Mouse (Mus musculus): Measurements from ENCODE around the gene Fry. TPM values are rescaled to one million over a fixed set of nuclear protein-coding genes. Genes with fewer than 3 reads are reported as not detected.
A peak's percentile ranks its signal among the peaks of the same experiment; 100 is the strongest.

Fry gene
- polyA plus RNA-seq, 1 experiment from 2014 or later, result 3.2 TPM

DNA sequence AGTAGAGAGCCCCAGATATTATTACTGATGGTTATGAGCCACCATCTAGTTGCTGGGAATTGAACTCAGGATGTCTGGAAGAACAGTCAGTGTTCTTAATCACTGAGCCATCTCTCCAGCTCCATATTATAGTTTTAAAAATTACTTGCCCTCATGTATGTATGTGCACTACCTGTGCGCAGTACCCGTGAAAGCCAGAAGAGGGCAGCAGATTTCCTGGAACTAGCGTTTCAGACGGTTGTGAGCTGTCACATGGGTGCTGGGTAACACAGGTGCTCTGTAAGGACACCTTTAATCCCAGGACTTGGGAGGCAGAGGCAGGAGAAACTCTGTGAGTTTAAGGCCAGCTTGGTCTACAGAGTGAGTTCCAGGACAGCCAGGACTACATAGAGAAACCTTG lies 111.3 kb downstream of the Fry start:
- H3K36me3 ChIP-seq (replicated peaks; ENCODE audit: insufficient read depth, low read length), result no peaks in the 10 kb centered on the region
- 85% methylated on average over 4 of the region's 4 CpGs for WGBS (ENCODE audit: insufficient replicate concordance)
- H3K4me2 ChIP-seq (ENCODE audit: low read depth, low read length), result no peak overlapping the region
- TF ChIP-seq CTCF (IDR thresholded peaks at IDR 0.05; ENCODE audit: low read depth), result peak; percentile 51
- TF ChIP-seq EP300 (IDR thresholded peaks at IDR 0.05; ENCODE audit: low read depth), result no peak
- no peak for ATAC-seq
- DNase-seq, result no peak
- H3K27ac ChIP-seq (ENCODE audit: low read depth), result no peak overlapping the region
- peaks cover 3% of the 10 kb centered on the region for H3K9me3 ChIP-seq (ENCODE audit: low read length)
- no peaks in the 10 kb centered on the region; the same call in 1 of the 2 replicates for H3K4me1 ChIP-seq (ENCODE audit: insufficient read depth)
- H3K27me3 ChIP-seq (ENCODE audit: insufficient read depth, low read length), result no peaks in the 10 kb centered on the region
- H3K4me3 ChIP-seq (ENCODE audit: low read depth, low read length), result no peak overlapping the region
- no peak overlapping the region for H3K9ac ChIP-seq (replicated peaks)

DNA sequence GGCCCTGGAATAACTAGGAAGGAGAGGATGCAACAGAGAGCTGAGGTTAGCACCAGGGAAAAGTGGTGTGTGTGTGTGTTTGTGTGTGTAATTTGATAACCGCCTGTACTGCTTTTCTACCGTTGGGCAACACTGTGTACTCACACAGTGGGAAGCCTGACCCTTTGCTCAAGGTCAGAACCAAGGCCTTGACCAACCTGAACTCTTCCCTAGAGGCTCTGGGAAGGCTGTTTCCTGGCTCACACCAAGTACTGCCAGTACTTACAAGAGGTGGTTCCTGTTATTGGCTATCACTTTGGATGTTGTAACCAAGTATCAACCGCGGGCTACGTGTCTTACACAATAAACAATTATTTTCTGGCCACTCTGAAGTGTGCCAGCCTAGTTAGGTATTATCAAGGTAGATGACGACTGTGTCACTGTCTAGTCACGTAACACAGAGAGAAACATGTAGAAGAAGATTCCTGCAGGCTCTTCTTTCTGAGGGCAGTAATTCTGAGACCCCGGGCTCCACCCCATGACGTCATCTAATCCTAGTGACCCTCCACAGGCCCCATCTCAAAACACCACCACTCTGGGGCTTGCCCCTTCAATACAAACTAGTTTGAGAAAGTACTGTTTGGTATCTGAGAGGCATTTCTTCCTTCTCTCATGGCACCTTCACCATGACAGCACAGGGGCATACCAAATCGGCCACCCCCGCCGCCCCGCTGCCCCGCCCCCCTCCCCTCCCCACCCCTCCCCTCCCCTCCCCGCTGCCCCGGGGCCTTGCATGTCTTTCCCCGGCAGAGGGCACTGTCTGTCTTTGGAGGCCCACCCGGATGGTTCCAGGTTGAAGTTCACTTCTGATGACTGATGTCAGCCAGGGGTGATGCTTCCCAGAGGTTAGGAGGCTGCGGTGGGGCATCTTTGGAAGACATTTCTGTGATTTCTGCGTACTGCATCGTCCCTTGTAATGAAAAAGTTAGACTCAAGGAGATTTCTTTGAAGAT lies 114.0 kb downstream of the Fry start:
- WGBS (ENCODE audit: insufficient replicate concordance), result 22% methylated on average over 19 of the region's 21 CpGs
- Histone ChIP-seq H3K9ac (replicated peaks) (no peak overlapping the region), H3K27ac (ENCODE audit: low read depth) (peak overlapping the region; percentile 83), H3K27me3 (ENCODE audit: insufficient read depth, low read length) (no peaks in the 10 kb centered on the region), H3K9me3 (ENCODE audit: low read length) (peaks cover 5% of the 10 kb centered on the region), H3K36me3 (replicated peaks; ENCODE audit: insufficient read depth, low read length) (no peaks in the 10 kb centered on the region), H3K4me3 (ENCODE audit: low read depth, low read length) (0 out of 2 replicates have a peak overlapping the region, but pooled peaks have one; percentile 15), H3K4me1 (ENCODE audit: insufficient read depth) (no peaks in the 10 kb centered on the region; the same call in 1 of the 2 replicates), H3K4me2 (ENCODE audit: low read depth, low read length) (peak overlapping the region; percentile 52)
- DNase-seq (peak; percentile 71), ATAC-seq (peak; percentile 94)
- peak; percentile 44; the same call in 1 of the 2 replicates for TF ChIP-seq EP300 (IDR thresholded peaks at IDR 0.05; ENCODE audit: low read depth)
- TF ChIP-seq CTCF (IDR thresholded peaks at IDR 0.05; ENCODE audit: low read depth), result peak; percentile 39

DNA sequence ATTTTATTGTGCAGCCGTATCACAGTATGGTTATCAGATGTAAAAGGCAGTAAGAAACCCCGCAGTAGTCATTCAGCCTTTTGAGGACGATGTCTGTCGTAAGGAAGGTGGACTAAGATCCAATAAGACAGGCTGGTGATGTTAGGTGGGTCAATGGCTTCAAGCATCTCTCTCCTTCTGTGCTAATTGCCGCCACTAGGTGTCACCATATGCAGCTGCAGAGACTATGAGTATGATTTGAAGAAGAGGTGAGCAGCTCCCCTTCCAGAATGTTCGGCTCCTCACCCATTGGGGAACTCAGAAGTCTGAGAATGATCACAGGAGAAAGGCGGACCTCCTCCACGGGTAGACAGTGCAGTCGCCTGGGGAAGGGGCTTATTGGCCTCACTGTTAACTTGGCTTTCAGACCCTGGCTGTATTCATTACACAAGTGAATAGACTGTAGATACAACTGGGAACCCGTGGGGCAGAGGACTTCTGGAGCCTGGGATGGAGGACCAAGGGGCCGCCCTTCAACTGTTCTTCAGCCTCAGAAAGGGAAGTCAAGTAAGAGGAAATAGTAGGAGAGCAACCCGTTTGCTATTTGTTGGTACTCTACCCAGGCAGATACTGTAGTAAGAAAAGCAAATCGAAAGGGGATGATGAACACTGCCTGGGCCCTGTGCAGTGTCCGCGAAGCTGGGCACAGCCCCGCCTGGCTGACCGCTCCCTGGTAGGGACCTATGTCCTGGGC lies 114.9 kb downstream of the Fry start:
- H3K36me3 ChIP-seq (replicated peaks; ENCODE audit: insufficient read depth, low read length), result no peaks in the 10 kb centered on the region
- peak overlapping the region; percentile 83 for H3K27ac ChIP-seq (ENCODE audit: low read depth)
- no peaks in the 10 kb centered on the region for H3K27me3 ChIP-seq (ENCODE audit: insufficient read depth, low read length)
- peak; percentile 58 for DNase-seq
- no peaks in the 10 kb centered on the region; the same call in 1 of the 2 replicates for H3K4me1 ChIP-seq (ENCODE audit: insufficient read depth)
- H3K9me3 ChIP-seq (ENCODE audit: low read length), result peaks cover 5% of the 10 kb centered on the region
- no peak overlapping the region; the same call in 1 of the 2 replicates for H3K4me2 ChIP-seq (ENCODE audit: low read depth, low read length)
- H3K4me3 ChIP-seq (ENCODE audit: low read depth, low read length), result no peak overlapping the region
- peak; percentile 35; the same call in 1 of the 2 replicates for ATAC-seq
- TF ChIP-seq CTCF (IDR thresholded peaks at IDR 0.05; ENCODE audit: low read depth), result peak; percentile 88
- TF ChIP-seq EP300 (IDR thresholded peaks at IDR 0.05; ENCODE audit: low read depth), result no peak
- WGBS (ENCODE audit: insufficient replicate concordance), result 43% methylated on average over 17 of the region's 17 CpGs
- no peak overlapping the region for H3K9ac ChIP-seq (replicated peaks)

DNA sequence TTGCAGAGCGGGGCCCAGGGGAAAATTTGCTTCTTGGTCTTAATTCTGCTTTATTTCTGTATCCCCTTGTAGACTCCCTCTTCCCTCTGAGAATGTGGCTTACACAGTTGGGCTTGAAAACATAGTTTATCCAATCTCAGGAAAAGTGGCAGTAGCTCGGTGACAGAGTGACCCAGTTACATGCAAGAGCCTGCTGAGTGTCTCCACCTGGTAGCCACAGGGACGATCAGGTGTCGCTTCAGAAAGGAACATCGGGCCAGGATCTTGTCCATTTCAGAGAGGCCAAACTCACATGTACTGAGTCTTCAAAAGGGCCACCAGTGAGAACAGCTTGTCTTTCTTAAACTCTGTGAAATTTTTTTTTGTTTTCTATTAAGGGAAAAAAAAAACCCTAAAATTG lies 117.5 kb downstream of the Fry start:
- no peak overlapping the region for H3K27ac ChIP-seq (ENCODE audit: low read depth)
- no peak overlapping the region for H3K4me2 ChIP-seq (ENCODE audit: low read depth, low read length)
- peaks cover 2% of the 10 kb centered on the region; the same call in 1 of the 2 replicates for H3K9me3 ChIP-seq (ENCODE audit: low read length)
- no peak for DNase-seq
- H3K9ac ChIP-seq (replicated peaks), result no peak overlapping the region
- no peak for ATAC-seq
- H3K4me3 ChIP-seq (ENCODE audit: low read depth, low read length), result no peak overlapping the region
- H3K36me3 ChIP-seq (replicated peaks; ENCODE audit: insufficient read depth, low read length), result no peaks in the 10 kb centered on the region
- WGBS (ENCODE audit: insufficient replicate concordance), result 84% methylated on average over 5 of the region's 5 CpGs
- H3K27me3 ChIP-seq (ENCODE audit: insufficient read depth, low read length), result no peaks in the 10 kb centered on the region
- H3K4me1 ChIP-seq (ENCODE audit: insufficient read depth), result no peaks in the 10 kb centered on the region; the same call in 1 of the 2 replicates
- TF ChIP-seq CTCF (IDR thresholded peaks at IDR 0.05; ENCODE audit: low read depth) (no peak), EP300 (IDR thresholded peaks at IDR 0.05; ENCODE audit: low read depth) (no peak)

DNA sequence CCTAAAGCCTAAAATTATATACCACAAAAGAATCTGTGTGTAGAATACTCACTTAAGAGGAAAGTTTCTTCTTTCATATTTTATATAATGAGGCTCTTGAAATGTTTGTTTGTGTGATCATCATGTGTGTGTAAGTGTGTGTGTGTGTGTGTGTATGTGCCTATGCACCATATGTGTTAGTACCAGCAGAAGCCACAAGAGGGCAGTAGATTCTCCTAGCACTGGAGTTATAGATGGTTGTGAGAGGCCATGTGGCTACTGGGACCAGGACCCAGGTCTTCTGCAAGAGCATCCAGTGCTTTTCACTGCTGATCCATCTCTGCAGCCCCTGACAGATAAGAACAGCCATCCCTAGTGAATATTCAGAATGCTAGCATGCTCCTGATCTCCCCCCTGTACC lies 118.2 kb downstream of the Fry start:
- Histone ChIP-seq H3K36me3 (replicated peaks; ENCODE audit: insufficient read depth, low read length) (no peaks in the 10 kb centered on the region), H3K4me1 (ENCODE audit: insufficient read depth) (no peaks in the 10 kb centered on the region; the same call in 1 of the 2 replicates), H3K9ac (replicated peaks) (no peak overlapping the region), H3K27ac (ENCODE audit: low read depth) (no peak overlapping the region), H3K4me2 (ENCODE audit: low read depth, low read length) (no peak overlapping the region), H3K9me3 (ENCODE audit: low read length) (peaks cover 2% of the 10 kb centered on the region; the same call in 1 of the 2 replicates), H3K27me3 (ENCODE audit: insufficient read depth, low read length) (no peaks in the 10 kb centered on the region), H3K4me3 (ENCODE audit: low read depth, low read length) (no peak overlapping the region)
- ATAC-seq (no peak), DNase-seq (no peak)
- TF ChIP-seq CTCF (IDR thresholded peaks at IDR 0.05; ENCODE audit: low read depth) (peak; percentile 28), EP300 (IDR thresholded peaks at IDR 0.05; ENCODE audit: low read depth) (no peak)

DNA sequence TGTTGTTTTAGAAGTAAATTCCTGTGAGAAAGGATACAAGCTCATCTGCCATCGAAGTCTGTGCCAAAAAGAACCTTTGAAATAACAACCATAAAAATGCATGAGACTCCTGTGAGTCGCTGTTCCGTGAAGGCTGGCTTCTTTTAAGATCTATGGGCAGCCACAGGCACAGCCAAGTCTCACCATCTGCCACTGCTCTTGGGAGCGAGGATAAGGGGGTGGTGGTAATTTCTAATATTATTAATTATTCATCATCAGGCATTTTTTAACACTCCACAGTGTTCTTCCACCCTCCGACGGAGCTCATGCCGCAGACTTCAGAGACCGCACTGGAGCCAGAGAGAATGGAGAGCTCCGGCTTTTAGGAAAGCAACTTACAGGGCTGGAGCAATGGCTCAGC lies 123.2 kb downstream of the Fry start:
- no peaks in the 10 kb centered on the region for H3K4me1 ChIP-seq (ENCODE audit: insufficient read depth)
- H3K27ac ChIP-seq (ENCODE audit: low read depth), result no peak overlapping the region
- no peak for ATAC-seq
- no peak overlapping the region for H3K9ac ChIP-seq (replicated peaks)
- TF ChIP-seq CTCF (IDR thresholded peaks at IDR 0.05; ENCODE audit: low read depth) (no peak), EP300 (IDR thresholded peaks at IDR 0.05; ENCODE audit: low read depth) (no peak)
- H3K4me3 ChIP-seq (ENCODE audit: low read depth, low read length), result no peak overlapping the region
- no peaks in the 10 kb centered on the region for H3K36me3 ChIP-seq (replicated peaks; ENCODE audit: insufficient read depth, low read length)
- H3K27me3 ChIP-seq (ENCODE audit: insufficient read depth, low read length), result no peaks in the 10 kb centered on the region
- no peak overlapping the region for H3K4me2 ChIP-seq (ENCODE audit: low read depth, low read length)
- DNase-seq, result no peak
- 90% methylated on average over 9 of the region's 9 CpGs for WGBS (ENCODE audit: insufficient replicate concordance)
- H3K9me3 ChIP-seq (ENCODE audit: low read length), result peaks cover 1% of the 10 kb centered on the region; the same call in 1 of the 2 replicates
